Mouse (Mus musculus) testis, adult 2 months (tissue): ENCODE data around the gene Lyz1.

Source experiments
- CTCF ChIP-seq: fragments of 200-500 bp; IDR thresholded peaks from 2 replicates; pipeline ENCODE4 v1.5.1; 2012; ENCODE audit warnings: low read depth, mild to moderate bottlenecking, inconsistent platforms, low read length, moderate library complexity; ENCODE audit not compliant: control insufficient read depth, insufficient read depth, insufficient replicate concordance
- POLR2A ChIP-seq: fragments of 200-500 bp; IDR thresholded peaks from 2 replicates; pipeline ENCODE4 v1.6.1; 2012; ENCODE audit warnings: low read depth, mild to moderate bottlenecking, inconsistent platforms, low read length, moderate library complexity; ENCODE audit not compliant: control insufficient read depth

DNA sequence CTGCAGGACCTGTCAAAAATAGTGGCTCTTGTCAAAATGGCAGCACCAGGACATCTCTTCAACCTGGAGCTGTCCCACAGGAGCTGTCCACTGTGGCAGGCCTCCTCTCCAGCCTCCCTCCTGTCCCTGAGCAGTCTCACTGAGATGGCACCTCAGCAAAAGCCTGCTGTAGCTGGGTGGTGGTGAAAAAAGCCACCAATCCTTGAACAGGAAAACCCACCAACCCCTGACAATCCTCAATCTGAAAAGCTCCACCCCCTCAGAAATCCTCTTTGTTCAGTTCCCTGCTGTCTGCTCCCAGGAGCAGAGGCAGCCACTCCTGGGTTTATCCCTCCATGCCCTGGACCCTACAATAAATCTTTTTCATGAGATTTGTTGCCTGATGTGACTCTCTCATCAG is 32.8 kb downstream of the Lyz1 start:
- TF ChIP-seq POLR2A (no peak), CTCF (no peak)
